Mouse (Mus musculus) kidney, embryonic 15.5 days (tissue): Measurements from ENCODE around the gene Anks1b. TPM values are rescaled to one million over a fixed set of nuclear protein-coding genes. Genes with fewer than 3 reads are reported as not detected.

Experiments
- ATAC-seq: fragments of 200-750 bp; cut with Nextera tagmentation; replicated peaks from 2 replicates; pipeline ENCODE4 v1.8.0; 2017; ENCODE audit warnings: moderate TSS enrichment; ENCODE audit not compliant: low FRiP score
- H3K27ac ChIP-seq: fragments of 300-500 bp; sonication (generic); 2 replicates; pipeline ENCODE4 v1.5.1; 2015; ENCODE audit warnings: mild to moderate bottlenecking, inconsistent platforms
- H3K27me3 ChIP-seq: fragments of 300-500 bp; sonication (generic); 2 replicates; pipeline ENCODE4 v1.6.1; 2015; ENCODE audit warnings: inconsistent platforms
- H3K36me3 ChIP-seq: fragments of 300-500 bp; sonication (generic); 2 replicates; pipeline ENCODE4 v1.6.1; 2015; ENCODE audit warnings: inconsistent platforms
- H3K4me1 ChIP-seq: fragments of 300-500 bp; sonication (generic); 2 replicates; pipeline ENCODE4 v1.6.1; 2015; ENCODE audit warnings: inconsistent platforms
- H3K4me2 ChIP-seq: fragments of 300-500 bp; sonication (generic); 2 replicates; pipeline ENCODE4 v1.6.1; 2015; ENCODE audit warnings: moderate library complexity, mild to moderate bottlenecking, inconsistent platforms
- H3K4me3 ChIP-seq: fragments of 300-500 bp; sonication (generic); replicated peaks from 2 replicates; pipeline ENCODE4 v1.5.1; 2015; ENCODE audit warnings: mild to moderate bottlenecking, inconsistent platforms
- H3K9ac ChIP-seq: fragments of 300-500 bp; sonication (generic); 2 replicates; pipeline ENCODE4 v1.6.1; 2015; ENCODE audit warnings: mild to moderate bottlenecking, inconsistent platforms
- H3K9me3 ChIP-seq: fragments of 300-500 bp; sonication (generic); replicated peaks from 2 replicates; pipeline ENCODE4 v1.6.1; 2016; ENCODE audit warnings: inconsistent platforms
- WGBS: fragments of 180-500 bp; shearing (Covaris S2); methylation state at CpG from one replicate; pipeline ENCODE4 v1.1.7; 2015; ENCODE audit warnings: mixed read lengths; 5-methylcytosine and 5-hydroxymethylcytosine counted together
- polyA plus RNA-seq: library from polyadenylated mRNA; unstranded; fragments of >200 nt; fragmentation: Nextera tagmentation; extraction: Ambion mirVana; gene quantifications from 2 replicates; pipeline ENCODE4 v1.2.1, GENCODE M21; 2015

Gene Anks1b
- polyA plus RNA-seq, 1 experiment from 2014 or later: 4.1 TPM

DNA sequence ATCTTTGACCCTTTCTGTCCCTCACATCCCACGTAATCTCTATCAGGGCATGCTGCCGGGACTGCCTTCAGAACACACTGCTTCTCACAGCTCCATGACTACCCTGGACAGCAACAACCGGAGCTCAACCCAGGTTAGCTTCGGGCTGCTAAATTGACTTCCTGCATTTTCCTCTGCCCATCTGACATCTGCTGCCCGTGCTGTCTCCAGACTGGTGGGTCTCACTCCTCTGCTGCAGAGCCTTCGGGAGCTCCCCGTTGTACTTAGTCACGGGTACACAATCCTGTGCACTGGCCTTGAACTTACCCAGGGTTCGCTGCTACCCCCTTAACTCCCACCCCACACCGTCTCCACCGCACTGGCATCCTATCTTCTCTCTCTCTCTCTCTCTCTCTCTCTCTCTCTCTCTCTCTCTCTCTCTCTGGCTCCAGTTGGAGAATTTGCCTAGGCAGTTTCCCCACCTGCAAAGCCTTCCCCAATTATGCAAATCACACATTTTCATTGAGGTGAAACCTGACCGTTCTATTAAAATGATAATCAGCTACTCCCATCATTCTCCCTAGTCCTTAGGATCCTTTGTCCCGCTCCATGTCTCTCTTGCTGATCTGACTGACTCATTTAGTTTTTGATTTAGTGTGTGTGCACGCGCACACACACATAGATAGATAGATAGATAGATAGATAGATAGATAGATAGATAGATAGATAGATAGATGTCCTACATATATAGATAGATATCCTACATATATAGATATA lies 898.3 kb downstream of the Anks1b start:
- H3K36me3 ChIP-seq: no peaks in the 10 kb centered on the region
- 6% methylated on average over 15 of the region's 15 CpGs for WGBS
- ATAC-seq: peak; percentile 60
- no peak overlapping the region for H3K4me3 ChIP-seq
- H3K4me1 ChIP-seq: 0 out of 2 replicates have a peak, but pooled peaks cover 2% of the 10 kb centered on the region
- 0 out of 2 replicates have a peak overlapping the region, but pooled peaks have one; percentile 12 for H3K4me2 ChIP-seq
- H3K27ac ChIP-seq: no peak overlapping the region
- H3K27me3 ChIP-seq: 0 out of 2 replicates have a peak, but pooled peaks cover 3% of the 10 kb centered on the region
- H3K9me3 ChIP-seq: no peaks in the 10 kb centered on the region
- no peak overlapping the region for H3K9ac ChIP-seq

DNA sequence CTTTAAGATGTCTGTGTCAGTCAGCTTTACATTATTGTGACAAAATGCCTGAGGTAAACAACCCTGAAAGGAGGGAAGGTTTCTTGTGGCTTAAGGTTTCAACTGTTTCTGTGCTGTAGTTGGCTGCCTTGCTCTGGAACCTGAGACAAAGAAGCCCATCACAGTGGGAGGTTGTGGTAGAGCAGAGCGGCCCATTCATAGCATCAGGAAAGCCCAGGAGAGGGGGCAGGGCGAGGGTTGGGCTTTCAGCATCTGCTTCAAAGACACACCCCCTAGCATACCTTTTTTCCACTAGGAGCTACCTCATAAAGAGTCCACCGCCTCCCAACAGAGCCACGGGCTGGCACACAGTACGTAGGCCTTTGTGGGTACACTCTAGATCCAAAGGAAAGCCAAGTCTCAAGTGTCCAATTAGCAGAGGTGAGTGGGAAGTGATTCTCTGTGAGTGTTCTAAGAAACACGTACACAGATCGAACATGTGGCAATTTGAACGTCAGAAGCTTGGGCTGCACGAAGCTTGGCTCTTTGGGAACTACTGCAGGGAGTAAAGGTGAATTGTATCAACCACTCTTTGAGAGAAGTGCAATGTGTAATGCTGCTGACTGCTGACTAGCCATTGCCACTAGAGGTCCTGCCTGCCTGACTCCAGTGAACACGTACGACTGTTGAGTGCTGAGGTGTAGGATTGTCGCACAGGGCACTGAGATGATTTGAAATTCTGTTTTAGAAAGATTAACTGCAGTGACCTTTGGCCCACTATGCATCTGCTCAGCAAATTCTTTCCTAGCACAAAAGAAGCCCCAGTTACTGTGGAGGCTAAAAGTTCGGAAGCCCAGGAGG lies 906.5 kb downstream of the Anks1b start:
- H3K9me3 ChIP-seq: no peaks in the 10 kb centered on the region
- 67% methylated on average over 13 of the region's 13 CpGs for WGBS
- H3K27me3 ChIP-seq: no peaks in the 10 kb centered on the region
- H3K4me1 ChIP-seq: no peaks in the 10 kb centered on the region
- ATAC-seq: no peak
- no peak overlapping the region for H3K9ac ChIP-seq
- H3K4me3 ChIP-seq: no peak overlapping the region
- H3K36me3 ChIP-seq: no peaks in the 10 kb centered on the region
- H3K4me2 ChIP-seq: no peak overlapping the region
- H3K27ac ChIP-seq: no peak overlapping the region

- Histone ChIP-seq H3K4me2 (no peak overlapping the region), H3K4me1 (no peaks in the 10 kb centered on the region), H3K9me3 (no peaks in the 10 kb centered on the region), H3K36me3 (no peaks in the 10 kb centered on the region), H3K4me3 (no peak overlapping the region), H3K27me3 (no peaks in the 10 kb centered on the region), H3K9ac (no peak overlapping the region), H3K27ac (no peak overlapping the region)
- WGBS: 74% methylated on average over 4 of the region's 4 CpGs
- no peak for ATAC-seq
Observed at GRCm38 (mm10) chr10:90784981-90785650, 911.8 kb downstream of the Anks1b start.

- Histone ChIP-seq H3K36me3 (no peaks in the 10 kb centered on the region), H3K9ac (no peak overlapping the region), H3K4me2 (no peak overlapping the region), H3K27me3 (no peaks in the 10 kb centered on the region), H3K9me3 (no peaks in the 10 kb centered on the region), H3K27ac (no peak overlapping the region), H3K4me1 (no peaks in the 10 kb centered on the region), H3K4me3 (no peak overlapping the region)
- WGBS: 86% methylated on average over 8 of the region's 8 CpGs
- ATAC-seq: no peak
Observed at GRCm38 (mm10) chr10:90785680-90786079, 912.4 kb downstream of the Anks1b start.

DNA sequence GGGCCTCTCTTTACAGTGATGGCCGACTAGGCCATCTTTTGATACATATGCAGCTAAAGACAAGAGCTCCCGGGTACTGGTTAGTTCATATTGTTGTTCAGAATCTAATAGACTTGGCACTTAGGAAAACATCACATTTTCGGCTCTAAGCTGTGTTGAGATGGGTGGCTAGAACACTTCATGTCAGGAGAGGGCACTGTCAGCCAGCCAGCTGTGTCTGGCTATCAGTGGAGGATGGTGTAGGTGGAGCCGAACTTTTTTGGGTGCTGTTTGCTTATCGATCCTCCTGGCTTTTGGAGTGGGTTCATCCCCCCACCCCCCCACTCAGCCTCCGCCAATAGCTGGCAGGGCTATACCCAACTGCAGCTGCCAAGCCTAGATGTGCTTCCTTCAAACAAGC lies 929.8 kb downstream of the Anks1b start:
- no peak overlapping the region for H3K4me3 ChIP-seq
- H3K9ac ChIP-seq: no peak overlapping the region
- no peaks in the 10 kb centered on the region for H3K4me1 ChIP-seq
- H3K4me2 ChIP-seq: no peak overlapping the region
- no peak for ATAC-seq
- H3K27me3 ChIP-seq: 0 out of 2 replicates have a peak, but pooled peaks cover 3% of the 10 kb centered on the region
- no peaks in the 10 kb centered on the region for H3K9me3 ChIP-seq
- no peaks in the 10 kb centered on the region for H3K36me3 ChIP-seq
- 47% methylated on average over 6 of the region's 6 CpGs for WGBS
- no peak overlapping the region for H3K27ac ChIP-seq

GRCm38 (mm10) chr10:90804602-90805095 lies 931.3 kb downstream of the Anks1b start:
- WGBS: 17% methylated on average over 4 of the region's 4 CpGs
- no peak overlapping the region for H3K27ac ChIP-seq
- H3K4me1 ChIP-seq: no peaks in the 10 kb centered on the region
- no peak overlapping the region for H3K9ac ChIP-seq
- H3K36me3 ChIP-seq: no peaks in the 10 kb centered on the region
- H3K4me3 ChIP-seq: no peak overlapping the region
- H3K4me2 ChIP-seq: no peak overlapping the region
- ATAC-seq: no peak
- no peaks in the 10 kb centered on the region for H3K9me3 ChIP-seq
- 0 out of 2 replicates have a peak, but pooled peaks cover 3% of the 10 kb centered on the region for H3K27me3 ChIP-seq

- Histone ChIP-seq H3K36me3 (no peaks in the 10 kb centered on the region), H3K4me3 (no peak overlapping the region), H3K4me2 (no peak overlapping the region), H3K4me1 (no peaks in the 10 kb centered on the region), H3K27ac (no peak overlapping the region), H3K9me3 (no peaks in the 10 kb centered on the region), H3K9ac (no peak overlapping the region), H3K27me3 (peaks cover 5% of the 10 kb centered on the region; the same call in 1 of the 2 replicates)
- 89% methylated on average over 8 of the region's 8 CpGs for WGBS
- ATAC-seq: no peak
Observed at GRCm38 (mm10) chr10:90808616-90809310, 935.5 kb downstream of the Anks1b start.

DNA sequence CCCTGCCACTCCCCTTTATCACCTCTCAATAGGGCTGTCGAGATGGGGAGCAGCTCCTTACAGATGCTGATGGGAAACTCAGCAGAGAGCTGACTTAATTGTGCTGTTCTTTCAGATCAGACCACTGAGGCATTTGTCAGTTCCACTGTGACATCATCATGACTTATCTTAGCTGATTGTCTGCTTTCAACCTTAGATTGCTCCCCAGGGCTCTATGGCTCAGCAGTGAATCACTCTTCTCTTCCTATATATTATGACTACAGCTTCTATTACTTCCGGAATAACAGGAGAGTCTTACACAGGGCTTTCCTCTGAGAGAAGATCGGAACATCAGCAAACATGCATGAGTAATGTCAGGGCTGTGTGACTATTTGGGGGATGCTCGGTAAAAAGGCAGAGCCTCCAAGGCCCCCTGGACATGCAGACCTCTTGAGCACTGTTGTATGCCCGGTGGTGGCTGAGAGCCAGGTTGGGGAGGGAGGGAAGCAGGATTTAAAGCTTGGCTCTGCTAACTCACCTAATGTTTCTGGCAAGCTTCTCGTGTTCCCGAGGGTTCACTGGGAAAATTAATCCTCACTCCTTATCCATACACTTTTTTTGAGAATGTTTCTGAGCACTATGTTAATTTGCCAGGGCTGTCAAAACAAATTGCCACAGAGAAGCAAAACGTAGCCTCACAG lies 936.7 kb downstream of the Anks1b start:
- H3K4me3 ChIP-seq: no peak overlapping the region

GRCm38 (mm10) chr10:90811446-90811845 lies 938.1 kb downstream of the Anks1b start:
- peaks cover 8% of the 10 kb centered on the region; the same call in 1 of the 2 replicates for H3K27me3 ChIP-seq
- H3K27ac ChIP-seq: no peak overlapping the region
- 79% methylated on average over 4 of the region's 4 CpGs for WGBS
- H3K4me3 ChIP-seq: no peak overlapping the region
- H3K9ac ChIP-seq: no peak overlapping the region
- ATAC-seq: no peak
- no peak overlapping the region for H3K4me2 ChIP-seq
- no peaks in the 10 kb centered on the region for H3K36me3 ChIP-seq
- no peaks in the 10 kb centered on the region for H3K9me3 ChIP-seq
- no peaks in the 10 kb centered on the region for H3K4me1 ChIP-seq

More for the DNA sequence above, 936.7 kb downstream of the Anks1b start:
- Histone ChIP-seq H3K4me1 (no peaks in the 10 kb centered on the region), H3K27me3 (peaks cover 5% of the 10 kb centered on the region; the same call in 1 of the 2 replicates), H3K9me3 (no peaks in the 10 kb centered on the region), H3K27ac (no peak overlapping the region), H3K4me2 (no peak overlapping the region), H3K36me3 (no peaks in the 10 kb centered on the region), H3K9ac (no peak overlapping the region)
- ATAC-seq: no peak
- WGBS: 23% methylated on average over 8 of the region's 8 CpGs

GRCm38 (mm10) chr10:90813326-90813725 lies 940.0 kb downstream of the Anks1b start:
- no peaks in the 10 kb centered on the region for H3K4me1 ChIP-seq
- H3K36me3 ChIP-seq: no peaks in the 10 kb centered on the region
- H3K27me3 ChIP-seq: peaks cover 14% of the 10 kb centered on the region; the same call in 1 of the 2 replicates
- no peak overlapping the region for H3K4me3 ChIP-seq
- 96% methylated on average over 5 of the region's 5 CpGs for WGBS
- no peak overlapping the region for H3K4me2 ChIP-seq
- H3K9ac ChIP-seq: no peak overlapping the region
- no peak overlapping the region for H3K27ac ChIP-seq
- H3K9me3 ChIP-seq: no peaks in the 10 kb centered on the region
- no peak for ATAC-seq

DNA sequence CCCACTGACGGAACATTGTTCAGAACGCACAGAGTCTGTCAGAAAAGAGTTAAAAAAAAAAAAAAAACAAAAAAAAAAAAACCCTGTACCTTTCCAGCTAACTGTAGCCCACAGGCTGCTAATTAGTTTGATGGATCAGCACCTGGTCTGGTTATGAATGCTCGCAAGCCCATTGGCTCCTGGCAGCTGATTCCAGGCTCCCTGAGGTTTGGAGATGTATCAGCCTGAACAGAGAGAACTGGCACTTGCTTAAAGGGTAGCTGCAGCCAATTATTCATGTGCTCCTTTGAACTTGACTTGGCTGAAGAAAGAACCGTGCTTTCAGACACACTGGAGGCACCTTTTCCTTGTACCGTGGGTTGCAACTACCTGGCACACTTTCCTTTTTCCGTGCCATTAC lies 941.1 kb downstream of the Anks1b start:
- Histone ChIP-seq H3K9me3 (no peaks in the 10 kb centered on the region), H3K27ac (no peak overlapping the region), H3K4me1 (no peaks in the 10 kb centered on the region), H3K4me2 (no peak overlapping the region), H3K36me3 (no peaks in the 10 kb centered on the region), H3K9ac (no peak overlapping the region), H3K27me3 (peaks cover 20% of the 10 kb centered on the region), H3K4me3 (no peak overlapping the region)
- ATAC-seq: no peak
- WGBS: 79% methylated on average over 6 of the region's 6 CpGs
